Mouse (Mus musculus) frontal cortex, adult 2 months (tissue): Measurements from ENCODE around the gene Ghitm. TPM values are rescaled to one million over a fixed set of nuclear protein-coding genes. Genes with fewer than 3 reads are reported as not detected.

ENCODE experiments used
- DNase-seq, 2 experiments: peaks; one replicate each; pipeline ENCODE4 v3.0.0; 2022; ENCODE audit warnings: low spot score in 1 of 2; ENCODE audit errors: extremely low spot score in 1 of 2
- polyA plus RNA-seq: library from polyadenylated mRNA; depleted of rRNA; stranded (reverse); fragments of >200 nt; gene quantifications from 2 replicates; pipeline ENCODE4 v1.2.3, GENCODE M21; 2012; rRNA removed

Ghitm gene
- polyA plus RNA-seq, 1 experiment, result 313 TPM

GRCm38 (mm10) chr14:37105846-37106245, 29.2 kb downstream of the Ghitm start:
- DNase-seq, result peak; percentile 48

- no peak for DNase-seq
These were observed 30.3 kb downstream of the Ghitm start for GRCm38 (mm10) chr14:37104747-37105146.

GRCm38 (mm10) chr14:37102484-37102883, 32.6 kb downstream of the Ghitm start:
- no peak for DNase-seq

GRCm38 (mm10) chr14:37101531-37101930, 33.5 kb downstream of the Ghitm start:
- no peak for DNase-seq

- peak in 1 of 2 experiments; percentile 30 for DNase-seq
These were observed 37.0 kb downstream of the Ghitm start, which contains the start of gene Cdhr1 for GRCm38 (mm10) chr14:37097956-37098530. Gene Cdhr1 (minus strand): TSS chr14:37098347.

GRCm38 (mm10) chr14:37095556-37095955, 39.5 kb downstream of the Ghitm start:
- DNase-seq, result no peak

- DNase-seq, result no peak
These were observed 40.6 kb downstream of the Ghitm start for GRCm38 (mm10) chr14:37094436-37094835.

- DNase-seq, result no peak
These were observed 51.3 kb downstream of the Ghitm start for GRCm38 (mm10) chr14:37083755-37084154.

GRCm38 (mm10) chr14:37080724-37081123, 54.3 kb downstream of the Ghitm start:
- no peak for DNase-seq

Other genes with a start within 250 kb of the Ghitm start
- 54.0 and 57.0 TPM in 2 replicates for gene Ccser2, start 166.5 kb downstream of the Ghitm start, polyA plus RNA-seq
- gene Rgr, start 86.3 kb downstream of the Ghitm start, polyA plus RNA-seq, result 0.02 and 0.36 TPM in 2 replicates
- gene Lrit1, start 80.4 kb downstream of the Ghitm start, polyA plus RNA-seq, result not detected in 2 replicates
- not detected in 2 replicates for gene Lrit2, start 67.3 kb downstream of the Ghitm start, polyA plus RNA-seq
- 112 and 126 TPM in 2 replicates for gene Cdhr1, start 36.9 kb downstream of the Ghitm start, polyA plus RNA-seq
- gene 2610528A11Rik, start 21.2 kb downstream of the Ghitm start, polyA plus RNA-seq, result 2.9 and 4.0 TPM in 2 replicates